Mouse (Mus musculus): ENCODE measurements around the gene Itgb2l.

Itgb2l gene

GRCm38 (mm10) chr16:96426671-96427070, 16.7 kb downstream of the Itgb2l start:
- DNase-seq = no peak

- DNase-seq = no peak
These were observed 18.4 kb downstream of the Itgb2l start for GRCm38 (mm10) chr16:96425044-96425443.

GRCm38 (mm10) chr16:96408064-96408465, 35.4 kb downstream of the Itgb2l start:
- DNase-seq = no peak

GRCm38 (mm10) chr16:96406312-96406711, 37.1 kb downstream of the Itgb2l start:
- no peak for DNase-seq

GRCm38 (mm10) chr16:96402294-96402693, 41.1 kb downstream of the Itgb2l start:
- no peak for DNase-seq

GRCm38 (mm10) chr16:96400046-96400445, 43.4 kb downstream of the Itgb2l start:
- no peak for DNase-seq

- DNase-seq = no peak
These were observed 44.6 kb downstream of the Itgb2l start for GRCm38 (mm10) chr16:96398806-96399205.

GRCm38 (mm10) chr16:96396013-96396650, 47.3 kb downstream of the Itgb2l start:
- no peak for DNase-seq

- no peak for DNase-seq
These were observed 47.9 kb downstream of the Itgb2l start for GRCm38 (mm10) chr16:96395516-96395915.

GRCm38 (mm10) chr16:96391070-96391469, 52.3 kb downstream of the Itgb2l start:
- DNase-seq = no peak

- no peak for DNase-seq
These were observed 54.9 kb downstream of the Itgb2l start for GRCm38 (mm10) chr16:96388481-96388880.

GRCm38 (mm10) chr16:96387685-96388371, 55.6 kb downstream of the Itgb2l start:
- DNase-seq = no peak

GRCm38 (mm10) chr16:96384741-96385140, 58.7 kb downstream of the Itgb2l start:
- DNase-seq = no peak

- DNase-seq = no peak
These were observed 60.8 kb downstream of the Itgb2l start for GRCm38 (mm10) chr16:96382496-96383181.

GRCm38 (mm10) chr16:96381435-96381834, 62.0 kb downstream of the Itgb2l start:
- DNase-seq = no peak

- no peak for DNase-seq
These were observed 65.3 kb downstream of the Itgb2l start for GRCm38 (mm10) chr16:96378111-96378510.

GRCm38 (mm10) chr16:96376342-96376741, 67.1 kb downstream of the Itgb2l start:
- DNase-seq = no peak

GRCm38 (mm10) chr16:96375538-96375937, 67.9 kb downstream of the Itgb2l start:
- no peak for DNase-seq

- no peak for DNase-seq
These were observed 70.7 kb downstream of the Itgb2l start for GRCm38 (mm10) chr16:96372752-96373118.
